Mouse (Mus musculus): Measurements from ENCODE around the gene Vps29.

GRCm38 (mm10) chr5:122402772-122403171 lies 48.6 kb downstream of the Vps29 start:
- no peak for TF ChIP-seq CTCF (IDR thresholded peaks at IDR 0.05; ENCODE audit: low read depth, low read length)
- TF ChIP-seq POLR2A (IDR thresholded peaks at IDR 0.05; ENCODE audit: insufficient read depth, low read length) = no peak

All from ES-Bruce4 (cell line).